Mouse (Mus musculus) heart, adult 2 months (tissue): ENCODE data around the gene Cavin1. TPM values are rescaled to one million over a fixed set of nuclear protein-coding genes. Genes with fewer than 3 reads are reported as not detected.

Experiments
- DNase-seq, 2 experiments: peaks; one replicate each; pipeline ENCODE4 v3.0.0; 2021
- H3K27ac ChIP-seq: fragments of 200-600 bp; 2 replicates; pipeline ENCODE4 v1.8.1; 2022
- H3K27me3 ChIP-seq: fragments of 200-500 bp; 2 replicates; pipeline ENCODE4 v1.6.1; 2012; ENCODE audit warnings: mild to moderate bottlenecking, low read length, inconsistent platforms, mixed read lengths; ENCODE audit not compliant: control insufficient read depth, insufficient read depth
- H3K36me3 ChIP-seq: fragments of 200-500 bp; 2 replicates; pipeline ENCODE4 v1.6.1; 2012; ENCODE audit warnings: low read length, inconsistent platforms; ENCODE audit not compliant: control insufficient read depth, insufficient read depth
- H3K4me1 ChIP-seq: fragments of 200-500 bp; 2 replicates; pipeline ENCODE4 v1.6.1; 2011; ENCODE audit warnings: low read length; ENCODE audit not compliant: control insufficient read depth, insufficient read depth
- H3K4me3 ChIP-seq: fragments of 200-600 bp; 2 replicates; pipeline ENCODE4 v1.8.1; 2022
- H3K79me2 ChIP-seq: fragments of 200-500 bp; replicated peaks from 2 replicates; pipeline ENCODE4 v1.6.1; 2012; ENCODE audit warnings: mild to moderate bottlenecking, inconsistent platforms, low read length, moderate library complexity, mixed read lengths; ENCODE audit not compliant: control insufficient read depth, insufficient read depth
- H3K9ac ChIP-seq: fragments of 200-500 bp; 2 replicates; pipeline ENCODE4 v1.6.1; 2012; ENCODE audit warnings: low read depth, mild to moderate bottlenecking, control low read depth, inconsistent platforms, low read length, mixed read lengths
- CTCF ChIP-seq: fragments of 200-600 bp; IDR thresholded peaks from 2 replicates; pipeline ENCODE4 v1.8.1; 2022; ENCODE audit warnings: antibody characterized with exemption, mild to moderate bottlenecking, moderate library complexity
- EP300 ChIP-seq: fragments of 200-500 bp; IDR thresholded peaks from 2 replicates; pipeline ENCODE4 v1.6.1; 2011; ENCODE audit warnings: low read depth, low read length, control low read depth; ENCODE audit not compliant: insufficient read depth
- POLR2A ChIP-seq: fragments of 200-500 bp; IDR thresholded peaks from 2 replicates; pipeline ENCODE4 v1.6.1; 2011; ENCODE audit warnings: mild to moderate bottlenecking, low read depth, low read length, control low read depth; ENCODE audit not compliant: insufficient read depth
- WGBS: fragments of 180-500 bp; shearing (Covaris S2); methylation state at CpG from one replicate; pipeline ENCODE4 v1.1.7; 2018; 5-methylcytosine and 5-hydroxymethylcytosine counted together
- intact Hi-C: fragments of 180-260 bp; cut with DNase I; formaldehyde crosslinking; loops from one replicate; pipeline ENCODE4 v1.15.1; 2025
- polyA plus RNA-seq: library from polyadenylated mRNA; depleted of rRNA; stranded (reverse); fragments of >200 nt; gene quantifications from 2 replicates; pipeline ENCODE4 v1.2.3, GENCODE M21; 2012
- total RNA-seq, 2 experiments: library from RNA; stranded (reverse); gene quantifications; 2 replicates each; pipeline ENCODE4 v1.2.3; 2021

Cavin1 gene
- total and polyA plus RNA-seq, 3 experiments = 114 to 225 (median 219) TPM

DNA sequence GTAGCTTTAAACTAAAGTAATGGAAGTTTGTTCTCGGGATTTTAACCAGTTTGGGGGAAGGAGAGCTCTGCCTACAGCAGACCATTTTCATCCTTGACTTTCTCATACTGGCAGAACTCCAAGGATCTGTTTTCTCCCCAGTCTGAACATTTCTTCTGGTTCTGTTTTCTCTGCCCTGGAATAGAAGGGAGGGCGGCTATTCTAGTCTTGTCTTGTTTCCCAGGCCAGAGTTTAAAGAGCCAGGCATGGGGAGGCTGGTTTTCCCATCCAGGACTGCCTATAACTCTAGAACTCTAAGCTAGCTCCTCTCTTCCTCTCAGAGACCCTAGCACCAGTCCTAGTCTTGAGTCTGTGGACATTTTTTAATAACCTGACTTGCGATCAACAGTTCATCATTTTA lies 10.9 kb downstream of the Cavin1 start:
- Histone ChIP-seq H3K36me3 (peaks cover 45% of the 10 kb centered on the region), H3K79me2 (peaks cover 2% of the 10 kb centered on the region; the same call in 1 of the 2 replicates), H3K4me1 (peaks cover 35% of the 10 kb centered on the region), H3K9ac (peak overlapping the region; percentile 27; the same call in 1 of the 2 replicates), H3K27me3 (no peaks in the 10 kb centered on the region), H3K27ac (peak overlapping the region; percentile 95), H3K4me3 (peak overlapping the region; percentile 29)
- intact Hi-C loops = loop anchor here (10.0 kb wide), 1 partner anchor 565 kb away; the partner anchor contains the start of gene Jup
- TF ChIP-seq CTCF (no peak; the same call in none of the 2 replicates), POLR2A (no peak), EP300 (no peak)
- no peak for DNase-seq
- WGBS = 16% methylated on average over 3 of the region's 3 CpGs

DNA sequence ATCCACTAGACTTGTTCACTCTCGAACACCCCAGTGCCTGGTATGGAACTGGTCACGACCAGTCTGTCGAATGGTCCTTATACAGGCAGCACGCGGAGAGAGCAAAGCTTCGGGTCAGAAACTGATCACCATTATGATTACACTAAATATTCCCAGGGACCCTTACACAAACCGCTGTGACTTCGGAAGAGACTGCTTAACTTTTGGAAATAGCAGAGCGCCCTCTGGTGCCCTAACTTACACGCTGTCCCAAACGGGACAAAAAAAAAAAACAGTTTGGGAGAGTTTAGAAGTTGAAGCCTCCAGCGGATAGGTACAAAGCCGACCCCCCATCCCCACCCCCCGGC lies 11.2 kb downstream of the Cavin1 start:
- DNase-seq = peak; percentile 75 to 78
- peak overlapping the region; percentile 95 for H3K27ac ChIP-seq
- WGBS = 8% methylated on average over 14 of the region's 14 CpGs
- H3K79me2 ChIP-seq = peaks cover 2% of the 10 kb centered on the region; the same call in 1 of the 2 replicates
- intact Hi-C loops = no loop called here
- no peaks in the 10 kb centered on the region for H3K27me3 ChIP-seq
- peak overlapping the region; percentile 15; the same call in 1 of the 2 replicates for H3K4me3 ChIP-seq
- H3K9ac ChIP-seq = peak overlapping the region; percentile 18
- H3K36me3 ChIP-seq = peaks cover 45% of the 10 kb centered on the region
- TF ChIP-seq EP300 (peak; percentile 24; the same call in 1 of the 2 replicates), POLR2A (no peak), CTCF (peak; percentile 89)
- H3K4me1 ChIP-seq = peaks cover 32% of the 10 kb centered on the region

DNA sequence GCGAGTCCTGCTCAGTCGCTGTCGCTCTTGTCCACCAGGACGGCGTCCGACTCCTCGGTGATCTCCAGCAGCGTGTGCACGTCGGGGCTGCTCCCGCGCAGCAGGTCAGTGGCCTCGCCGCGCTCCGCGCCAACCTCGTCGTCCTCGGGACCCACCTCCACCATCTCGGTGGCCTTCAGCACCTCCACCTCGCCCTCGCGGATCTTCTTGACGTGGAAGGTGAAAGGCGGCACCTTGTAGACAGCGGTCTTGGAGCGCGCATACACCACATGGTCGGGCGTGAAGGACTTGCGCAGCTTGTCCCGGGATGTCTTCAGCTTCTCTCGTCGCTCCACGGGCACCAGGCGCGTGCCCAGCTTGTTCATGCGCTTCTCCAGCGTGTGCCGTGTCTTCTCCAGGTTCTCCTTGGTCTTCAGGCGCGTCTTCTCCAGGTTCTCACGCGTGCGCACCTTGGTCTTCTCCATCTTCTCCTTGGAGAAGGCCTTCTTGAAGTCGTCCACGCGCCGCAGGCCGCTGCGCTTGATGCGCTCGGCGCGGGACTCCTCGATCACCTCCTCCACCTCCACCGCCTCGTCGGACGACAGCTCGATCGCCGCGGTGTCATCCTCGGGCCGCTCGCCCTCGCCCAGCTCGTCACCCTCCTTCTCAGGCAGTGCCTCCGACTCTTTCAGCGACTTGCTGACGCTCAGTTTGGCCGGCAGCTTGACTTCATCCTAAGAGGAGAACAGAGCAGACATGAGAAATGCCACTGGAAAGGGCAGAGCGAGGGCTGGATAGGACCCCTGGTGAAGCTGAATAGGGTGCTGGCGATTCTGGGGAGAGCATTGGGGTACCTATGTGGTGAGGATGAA lies 11.8 kb downstream of the Cavin1 start:
- peak overlapping the region; percentile 24 for H3K9ac ChIP-seq
- peak in 1 of 2 experiments; percentile 63 for DNase-seq
- TF ChIP-seq EP300 = no peak
- no peak for TF ChIP-seq CTCF
- no peak for TF ChIP-seq POLR2A
- peaks cover 26% of the 10 kb centered on the region for H3K4me1 ChIP-seq
- H3K36me3 ChIP-seq = peaks cover 41% of the 10 kb centered on the region
- H3K79me2 ChIP-seq = no peaks in the 10 kb centered on the region; the same call in 1 of the 2 replicates
- peak overlapping the region; percentile 15; the same call in 1 of the 2 replicates for H3K4me3 ChIP-seq
- 54% methylated on average over 76 of the region's 76 CpGs for WGBS
- H3K27ac ChIP-seq = peak overlapping the region; percentile 95
- no peaks in the 10 kb centered on the region for H3K27me3 ChIP-seq
- intact Hi-C loops = no loop called here

DNA sequence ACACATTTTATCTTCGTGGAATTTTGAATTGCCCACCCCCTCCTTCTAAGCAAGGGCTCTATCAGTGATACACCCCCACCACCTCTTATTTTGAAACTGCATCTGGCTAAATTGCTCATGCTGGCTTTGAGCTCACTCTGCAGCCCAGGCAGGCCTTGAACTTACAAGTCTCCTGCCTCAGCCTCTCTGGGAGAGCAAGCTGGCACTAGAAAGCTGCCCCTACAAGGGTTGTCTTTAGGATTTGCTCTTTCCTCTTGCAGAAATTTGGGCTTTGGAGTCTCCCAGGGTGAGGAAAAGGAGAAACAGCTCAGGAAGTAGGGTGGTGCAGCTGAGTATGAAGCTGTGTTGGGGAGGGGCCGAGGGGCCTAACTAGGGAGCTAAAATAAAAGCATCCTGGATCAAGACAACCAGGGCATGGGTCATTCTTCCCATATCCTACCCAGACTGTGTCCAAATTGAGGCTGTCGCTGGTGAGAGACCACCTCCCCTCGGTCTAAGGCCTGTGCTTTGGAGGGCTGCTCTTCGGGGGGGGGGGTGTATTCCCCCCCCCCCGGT lies 12.7 kb downstream of the Cavin1 start:
- TF ChIP-seq POLR2A (no peak), CTCF (no peak), EP300 (no peak)

DNA sequence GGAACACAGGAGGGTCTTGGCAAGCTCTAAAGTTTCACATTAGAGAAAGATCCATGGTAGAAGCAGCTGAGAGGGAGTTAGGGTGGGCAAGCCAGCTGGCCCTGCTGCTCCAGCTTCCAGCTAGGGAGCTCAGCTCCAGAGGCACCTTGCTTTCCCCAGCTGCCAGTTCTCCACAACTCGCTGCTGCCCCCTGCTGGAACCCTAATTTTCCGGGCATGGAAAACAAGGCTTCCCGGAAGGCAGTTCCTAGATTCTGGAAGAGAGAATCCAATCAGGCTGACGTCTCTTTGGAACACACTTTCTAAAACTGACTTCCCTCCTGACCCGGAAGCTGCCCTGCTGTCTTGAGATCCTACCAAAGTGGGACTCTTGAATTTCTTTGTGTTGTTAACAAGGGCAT lies 13.4 kb downstream of the Cavin1 start:
- Histone ChIP-seq H3K27me3 (no peaks in the 10 kb centered on the region), H3K36me3 (peaks cover 33% of the 10 kb centered on the region), H3K27ac (peak overlapping the region; percentile 55), H3K4me1 (peaks cover 19% of the 10 kb centered on the region), H3K79me2 (no peaks in the 10 kb centered on the region; the same call in 1 of the 2 replicates), H3K4me3 (no peak overlapping the region), H3K9ac (peak overlapping the region; percentile 36; the same call in 1 of the 2 replicates)
- DNase-seq = peak; percentile 86 to 96
- under 1% methylated on average over 5 of the region's 5 CpGs for WGBS
- intact Hi-C loops = loop anchor here (1.0 to 2.0 kb wide), 2 partner anchors 64 to 242 kb away; no protein-coding TSS in a partner anchor
- TF ChIP-seq POLR2A = 0 out of 2 replicates have a peak, but pooled peaks have one; percentile 17
- peak; percentile 96 for TF ChIP-seq CTCF
- TF ChIP-seq EP300 = peak; percentile 89; the same call in 1 of the 2 replicates

More for the DNA sequence above, 12.7 kb downstream of the Cavin1 start:
- Histone ChIP-seq H3K27ac (peak overlapping the region; percentile 55), H3K36me3 (peaks cover 34% of the 10 kb centered on the region), H3K4me1 (peaks cover 24% of the 10 kb centered on the region), H3K27me3 (no peaks in the 10 kb centered on the region), H3K9ac (no peak overlapping the region), H3K79me2 (no peaks in the 10 kb centered on the region; the same call in 1 of the 2 replicates), H3K4me3 (no peak overlapping the region; the same call in 1 of the 2 replicates)
- WGBS = 35% methylated on average over 6 of the region's 6 CpGs
- intact Hi-C loops = loop anchor here (1.0 to 2.0 kb wide), 2 partner anchors 65 to 243 kb away; no protein-coding TSS in a partner anchor
- DNase-seq = no peak

DNA sequence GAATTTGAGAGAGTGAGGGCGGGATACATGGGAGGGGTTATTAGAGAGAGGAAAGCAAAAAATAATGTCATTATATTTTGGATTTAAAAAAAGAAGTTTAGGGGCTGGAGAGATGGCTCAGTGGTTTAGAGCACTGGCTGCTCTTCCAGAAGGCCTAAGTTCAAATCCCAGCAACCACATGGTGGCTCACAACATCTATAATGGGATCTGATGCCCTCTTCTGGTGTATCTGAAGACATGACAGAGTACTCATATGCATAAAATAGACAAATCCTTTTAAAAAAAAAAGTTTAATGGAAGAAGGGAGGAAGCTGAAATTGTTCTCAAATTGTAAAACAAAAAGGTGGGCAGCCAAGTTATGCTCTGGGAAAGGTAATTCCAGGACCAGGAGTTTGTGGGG lies 21.1 kb downstream of the Cavin1 start:
- Histone ChIP-seq H3K36me3 (0 out of 2 replicates have a peak, but pooled peaks cover 2% of the 10 kb centered on the region), H3K4me1 (peaks cover 5% of the 10 kb centered on the region; the same call in 1 of the 2 replicates), H3K79me2 (no peaks in the 10 kb centered on the region), H3K27me3 (no peaks in the 10 kb centered on the region), H3K4me3 (no peak overlapping the region), H3K9ac (no peak overlapping the region), H3K27ac (no peak overlapping the region)
- intact Hi-C loops = no loop called here
- 100% methylated on average over 1 of the region's 1 CpGs for WGBS
- TF ChIP-seq EP300 = no peak
- peak; percentile 61 for TF ChIP-seq CTCF
- no peak for DNase-seq
